ENCODE assay signal across 8 mouse cellular contexts in genomic region chr3:135505369-135505909, GRCm38 (mm10). TPM values are rescaled to one million over a fixed set of nuclear protein-coding genes. Genes with fewer than 3 reads are reported as not detected.
DNase-seq lines count a peak whose midpoint lies in the region; ATAC-seq and TF ChIP-seq lines count a peak whose summit lies in the region.

No protein-coding gene starts in this region.

- H3K4me3 ChIP-seq in forebrain, postnatal 0 days (ENCODE audit: low read depth, low read length): no peak overlapping the region
- H3K4me3 ChIP-seq in forebrain, embryonic 15.5 days: no peak overlapping the region

- no peaks in the 10 kb centered on the region for H3K27me3 ChIP-seq in forebrain, postnatal 0 days (ENCODE audit: insufficient read depth, low read length)
- H3K27me3 ChIP-seq in forebrain, embryonic 15.5 days: no peaks in the 10 kb centered on the region

- H3K36me3 ChIP-seq in forebrain, postnatal 0 days (ENCODE audit: insufficient read depth): no peaks in the 10 kb centered on the region
- no peaks in the 10 kb centered on the region for H3K36me3 ChIP-seq in forebrain, embryonic 15.5 days

- 61% methylated on average over 10 of the region's 10 CpGs for WGBS in forebrain, postnatal 0 days
- WGBS in forebrain, embryonic 15.5 days: 57% methylated on average over 10 of the region's 10 CpGs

- H3K9ac ChIP-seq in forebrain, postnatal 0 days: no peak overlapping the region
- H3K9ac ChIP-seq in forebrain, embryonic 15.5 days (replicated peaks): no peak overlapping the region

- H3K9me3 ChIP-seq in forebrain, postnatal 0 days (ENCODE audit: low read length): no peaks in the 10 kb centered on the region
- no peaks in the 10 kb centered on the region for H3K9me3 ChIP-seq in forebrain, embryonic 15.5 days

- peak; percentile 47; the same call in 1 of the 2 replicates for TF ChIP-seq CTCF in forebrain, postnatal 0 days (IDR thresholded peaks at IDR 0.05; ENCODE audit: low read depth)

- H3K27ac ChIP-seq in forebrain, postnatal 0 days (ENCODE audit: low read depth, low read length): no peak overlapping the region
- no peak overlapping the region for H3K27ac ChIP-seq in forebrain, embryonic 15.5 days (replicated peaks)

- no peak for ATAC-seq in forebrain, postnatal 0 days
- ATAC-seq in forebrain, embryonic 15.5 days (replicated peaks): no peak
- ATAC-seq in erythroid progenitor cell, adult 5-6 weeks (replicated peaks; ENCODE audit: low FRiP score, poor library complexity, severe bottlenecking): peak; percentile 81

- DNase-seq in forebrain, postnatal 0 days: no peak
- DNase-seq in B cell, adult 2 months: peak; percentile 83 to 85
- DNase-seq in adrenal gland, postnatal 4 days (ENCODE audit: low spot score in 2 of 2): peak; percentile 15 to 43
- DNase-seq in kidney, postnatal 4 days: peak; percentile 70 to 76
- DNase-seq in lung, postnatal 25 days (ENCODE audit: low spot score): peak; percentile 75
- peak; percentile 70 for DNase-seq in testis, postnatal 14 days (ENCODE audit: low spot score)

- no peaks in the 10 kb centered on the region for H3K4me1 ChIP-seq in forebrain, postnatal 0 days (ENCODE audit: insufficient read depth)
- H3K4me1 ChIP-seq in forebrain, embryonic 15.5 days: no peaks in the 10 kb centered on the region

- H3K4me2 ChIP-seq in forebrain, postnatal 0 days (ENCODE audit: low read depth): no peak overlapping the region
- no peak overlapping the region for H3K4me2 ChIP-seq in forebrain, embryonic 15.5 days (replicated peaks)

RNA-seq across cellular contexts. Expression of gene Manba, which starts 20.0 kb away (rescaled TPM):
- total RNA-seq in forebrain, postnatal 0 days (2014; rRNA removed): 5.8 and 7.2 TPM in 2 replicates
- polyA plus RNA-seq in forebrain, postnatal 0 days (2015; fragmentation: Nextera tagmentation; extraction: Ambion mirVana): 4.6 and 4.7 TPM in 2 replicates
- 3.3 and 3.9 TPM in 2 replicates for polyA plus RNA-seq in forebrain, embryonic 15.5 days (2015; fragmentation: Nextera tagmentation; extraction: Ambion mirVana)
- 10 to 100 TPM; 26.0 to 30.2 TPM for total RNA-seq in adrenal gland, postnatal 4 days (2021)
- total RNA-seq in erythroid progenitor cell, adult 5-6 weeks (2015; ENCODE audit: low replicate concordance): 16.2 and 17.6 TPM in 2 replicates
- 1.4 and 7.1 TPM in 2 replicates for total RNA-seq in erythroid progenitor cell, adult 5-6 weeks (2017; ENCODE audit: low replicate concordance)
